In genomic region chr7:57243981-57244380, GRCm38 (mm10) we compare ENCODE assay signal across 15 mouse cellular contexts.
DNase-seq lines count a peak whose midpoint lies in the region; ATAC-seq lines count a peak whose summit lies in the region.
"Had no signal": no experiment of that assay in that cellular context is flagged by ENCODE, and none has a peak within 500 bp of the region (broad histone marks: within the 10 kb centered on the region; RNA-seq: fewer than 3 reads in every experiment).

No protein-coding gene starts in this region.

- 87% methylated on average over 4 of the region's 4 CpGs for WGBS in midbrain, embryonic 14.5 days

- H3K4me1 ChIP-seq in midbrain, embryonic 14.5 days (ENCODE audit: control insufficient read depth, insufficient read depth, low read length) = no peaks in the 10 kb centered on the region
- H3K4me1 ChIP-seq: embryonic facial prominence, embryonic 10.5 days; lung, embryonic 15.5 days; midbrain, embryonic 12.5 days; neural tube, embryonic 12.5 days had no signal

- DNase-seq in layer of hippocampus, adult 11-12 months (ENCODE audit: low spot score) = peak; percentile 38
- DNase-seq in layer of hippocampus, postnatal 10 days (ENCODE audit: low spot score in 2 of 2) = no peak
- DNase-seq in frontal cortex, postnatal 36 days (ENCODE audit: low spot score in 2 of 2) = peak; percentile 49 to 68
- peak; percentile 41 to 77 for DNase-seq in left cerebral cortex, postnatal 25 days (ENCODE audit: low spot score in 2 of 2)
- no peak for DNase-seq in thymus, postnatal 0 days (ENCODE audit: low spot score)
- DNase-seq in midbrain, embryonic 14.5 days = no peak
- DNase-seq in urinary bladder, postnatal 10 days (ENCODE audit: low spot score) = no peak
- DNase-seq: gastrocnemius, postnatal 25 days; kidney, adult 18-20 months; liver; thymus, postnatal 25 days had no signal

- H3K4me3 ChIP-seq in midbrain, embryonic 14.5 days (replicated peaks; ENCODE audit: low read depth, low read length) = no peak overlapping the region
- H3K4me3 ChIP-seq: embryonic facial prominence, embryonic 10.5 days; lung, embryonic 15.5 days; midbrain, embryonic 12.5 days; neural tube, embryonic 12.5 days had no signal

- no peaks in the 10 kb centered on the region for H3K9me3 ChIP-seq in midbrain, embryonic 14.5 days (ENCODE audit: control insufficient read depth, low read length)
- H3K9me3 ChIP-seq: embryonic facial prominence, embryonic 10.5 days; lung, embryonic 15.5 days; midbrain, embryonic 12.5 days; neural tube, embryonic 12.5 days had no signal

- no peak overlapping the region for H3K9ac ChIP-seq in midbrain, embryonic 14.5 days (replicated peaks; ENCODE audit: low read length)
- H3K9ac ChIP-seq: lung, embryonic 15.5 days; midbrain, embryonic 12.5 days; neural tube, embryonic 12.5 days had no signal

- H3K27ac ChIP-seq in midbrain, embryonic 14.5 days (replicated peaks; ENCODE audit: low read depth, low read length) = no peak overlapping the region
- H3K27ac ChIP-seq: embryonic facial prominence, embryonic 10.5 days; lung, embryonic 15.5 days; midbrain, embryonic 12.5 days; neural tube, embryonic 12.5 days had no signal

- H3K4me2 ChIP-seq in midbrain, embryonic 14.5 days (ENCODE audit: low read length) = no peak overlapping the region
- H3K4me2 ChIP-seq: lung, embryonic 15.5 days; midbrain, embryonic 12.5 days; neural tube, embryonic 12.5 days had no signal

- intact Hi-C loops in left cerebral cortex, postnatal 25 days (cut with DNase I) = loop anchor here (1.0 kb wide), 1 partner anchor 113 kb away; no protein-coding TSS in a partner anchor

- H3K36me3 ChIP-seq in midbrain, embryonic 14.5 days (ENCODE audit: control insufficient read depth, insufficient read depth, low read length) = no peaks in the 10 kb centered on the region
- H3K36me3 ChIP-seq: embryonic facial prominence, embryonic 10.5 days; lung, embryonic 15.5 days; midbrain, embryonic 12.5 days; neural tube, embryonic 12.5 days had no signal

- no peaks in the 10 kb centered on the region for H3K27me3 ChIP-seq in midbrain, embryonic 14.5 days (ENCODE audit: control insufficient read depth, insufficient read depth, low read length)
- H3K27me3 ChIP-seq: lung, embryonic 15.5 days; midbrain, embryonic 12.5 days; neural tube, embryonic 12.5 days had no signal

- ATAC-seq in midbrain, embryonic 14.5 days (ENCODE audit: low FRiP score, low TSS enrichment) = no peak

Comparison
In these comparisons a context has a peak if more than half of its experiments do, and no peak if none do; other contexts are left out.
1. DNase-seq: peak in layer of hippocampus, adult 11-12 months (single experiment), frontal cortex, postnatal 36 days (2 of 2) and left cerebral cortex, postnatal 25 days (2 of 2); none in layer of hippocampus, postnatal 10 days (0 of 2), thymus, postnatal 0 days (single experiment), midbrain, embryonic 14.5 days (single experiment) and urinary bladder, postnatal 10 days (single experiment).